In genomic region chr9:91089348-91089747, GRCm38 (mm10) we compare ENCODE assay signal across 21 mouse cellular contexts.
DNase-seq lines count a peak whose midpoint lies in the region; ATAC-seq lines count a peak whose summit lies in the region.
"Had no signal": no experiment of that assay in that cellular context is flagged by ENCODE, and none has a peak within 500 bp of the region (broad histone marks: within the 10 kb centered on the region; RNA-seq: fewer than 3 reads in every experiment).

No protein-coding gene starts in this region.

- H3K27me3 ChIP-seq in hindbrain, embryonic 16.5 days (replicated peaks; ENCODE audit: control insufficient read depth, insufficient read depth, low read length): no peaks in the 10 kb centered on the region
- H3K27me3 ChIP-seq in hindbrain, embryonic 14.5 days (ENCODE audit: control insufficient read depth, insufficient read depth, low read length): no peaks in the 10 kb centered on the region
- no peaks in the 10 kb centered on the region for H3K27me3 ChIP-seq in neural tube, embryonic 12.5 days (replicated peaks)
- H3K27me3 ChIP-seq: embryonic facial prominence, embryonic 13.5 days; embryonic facial prominence, embryonic 15.5 days; forebrain, embryonic 12.5 days had no signal

- H3K4me3 ChIP-seq in hindbrain, embryonic 16.5 days (ENCODE audit: low read length): no peak overlapping the region
- no peak overlapping the region for H3K4me3 ChIP-seq in hindbrain, embryonic 14.5 days (replicated peaks; ENCODE audit: low read length)
- H3K4me3 ChIP-seq in neural tube, embryonic 12.5 days: no peak overlapping the region
- H3K4me3 ChIP-seq: embryonic facial prominence, embryonic 13.5 days; embryonic facial prominence, embryonic 15.5 days; erythroblast, embryonic 14.5 days; forebrain, embryonic 10.5 days; forebrain, embryonic 12.5 days had no signal

- H3K4me2 ChIP-seq in hindbrain, embryonic 16.5 days (ENCODE audit: low read length): no peak overlapping the region
- H3K4me2 ChIP-seq in hindbrain, embryonic 14.5 days (replicated peaks): no peak overlapping the region
- no peak overlapping the region for H3K4me2 ChIP-seq in neural tube, embryonic 12.5 days (replicated peaks)
- H3K4me2 ChIP-seq: embryonic facial prominence, embryonic 13.5 days; embryonic facial prominence, embryonic 15.5 days; forebrain, embryonic 12.5 days had no signal

- ATAC-seq in hindbrain, embryonic 16.5 days: peak; percentile 54; the same call in 1 of the 2 replicates
- ATAC-seq in hindbrain, embryonic 14.5 days (ENCODE audit: low FRiP score): no peak
- ATAC-seq in neural tube, embryonic 12.5 days (ENCODE audit: low FRiP score, low read depth): peak; percentile 41
- ATAC-seq: forebrain, embryonic 14.5 days; forebrain, embryonic 16.5 days had no signal

- 54% methylated on average over 2 of the region's 2 CpGs for WGBS in hindbrain, embryonic 16.5 days
- 48% methylated on average over 2 of the region's 2 CpGs for WGBS in hindbrain, embryonic 14.5 days
- 51% methylated on average over 2 of the region's 2 CpGs for WGBS in neural tube, embryonic 12.5 days

- no peak for DNase-seq in hindbrain, embryonic 14.5 days (ENCODE audit: low spot score)
- no peak for DNase-seq in neural tube, embryonic 10.5 days (ENCODE audit: extremely low spot score, low spot score)
- DNase-seq: adrenal gland, adult 2 months; adrenal gland, postnatal 10 days; adrenal gland, postnatal 25 days; cerebellum, adult 11 months; cerebellum, adult 18-20 months; cerebellum, adult 8-10 months; cerebellum, adult 9-11 months; cerebellum, postnatal 14 days; cerebellum, postnatal 36 days; embryo, embryonic 11 days had no signal

- H3K36me3 ChIP-seq in hindbrain, embryonic 16.5 days (ENCODE audit: control insufficient read depth, insufficient read depth, low read length): no peaks in the 10 kb centered on the region
- no peaks in the 10 kb centered on the region for H3K36me3 ChIP-seq in hindbrain, embryonic 14.5 days (replicated peaks; ENCODE audit: control insufficient read depth, insufficient read depth)
- no peaks in the 10 kb centered on the region for H3K36me3 ChIP-seq in neural tube, embryonic 12.5 days
- H3K36me3 ChIP-seq: embryonic facial prominence, embryonic 13.5 days; embryonic facial prominence, embryonic 15.5 days; forebrain, embryonic 10.5 days; forebrain, embryonic 12.5 days had no signal

- no peak overlapping the region for H3K27ac ChIP-seq in hindbrain, embryonic 16.5 days (ENCODE audit: low read depth, low read length)
- no peak overlapping the region for H3K27ac ChIP-seq in hindbrain, embryonic 14.5 days
- no peak overlapping the region for H3K27ac ChIP-seq in neural tube, embryonic 12.5 days
- H3K27ac ChIP-seq: embryonic facial prominence, embryonic 13.5 days; embryonic facial prominence, embryonic 15.5 days; forebrain, embryonic 10.5 days; forebrain, embryonic 12.5 days had no signal

- no peaks in the 10 kb centered on the region for H3K9me3 ChIP-seq in hindbrain, embryonic 16.5 days (ENCODE audit: control insufficient read depth, low read length)
- no peaks in the 10 kb centered on the region for H3K9me3 ChIP-seq in hindbrain, embryonic 14.5 days (ENCODE audit: control insufficient read depth, low read length)
- H3K9me3 ChIP-seq in neural tube, embryonic 12.5 days: no peaks in the 10 kb centered on the region
- H3K9me3 ChIP-seq: embryonic facial prominence, embryonic 13.5 days; embryonic facial prominence, embryonic 15.5 days; forebrain, embryonic 10.5 days; forebrain, embryonic 12.5 days had no signal

- no peaks in the 10 kb centered on the region for H3K4me1 ChIP-seq in hindbrain, embryonic 16.5 days (ENCODE audit: control insufficient read depth, insufficient read depth, low read depth, low read length)
- H3K4me1 ChIP-seq in hindbrain, embryonic 14.5 days (replicated peaks; ENCODE audit: control insufficient read depth, insufficient read depth, low read length): no peaks in the 10 kb centered on the region
- no peaks in the 10 kb centered on the region for H3K4me1 ChIP-seq in neural tube, embryonic 12.5 days
- H3K4me1 ChIP-seq: embryonic facial prominence, embryonic 13.5 days; embryonic facial prominence, embryonic 15.5 days; forebrain, embryonic 10.5 days; forebrain, embryonic 12.5 days had no signal

- H3K9ac ChIP-seq in hindbrain, embryonic 16.5 days (ENCODE audit: low read depth, low read length): no peak overlapping the region
- no peak overlapping the region for H3K9ac ChIP-seq in hindbrain, embryonic 14.5 days
- H3K9ac ChIP-seq in neural tube, embryonic 12.5 days: no peak overlapping the region
- H3K9ac ChIP-seq: embryonic facial prominence, embryonic 13.5 days; embryonic facial prominence, embryonic 15.5 days; forebrain, embryonic 12.5 days had no signal
